Mouse (Mus musculus): Measurements from ENCODE around the gene Ddx27.

Ddx27 gene

DNA sequence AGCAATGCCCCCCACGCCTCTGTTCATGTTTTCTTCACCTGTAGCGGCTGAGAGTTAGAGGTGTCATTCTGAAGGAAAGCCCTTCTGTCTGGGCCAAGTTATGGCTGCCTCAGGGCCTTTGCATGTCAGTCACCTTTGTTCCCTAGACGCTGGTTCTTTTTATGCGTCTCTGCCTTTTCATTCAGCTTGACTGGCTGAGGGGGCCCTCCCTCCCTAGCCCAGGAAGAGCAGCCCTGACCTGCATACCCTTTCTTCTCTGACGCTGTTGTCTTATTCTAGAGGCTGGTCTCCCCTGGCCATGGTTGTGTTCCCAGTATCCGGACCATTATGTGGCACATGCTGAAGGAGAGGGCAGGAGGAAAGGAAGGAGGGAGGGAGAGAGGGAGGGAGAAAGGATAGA lies 66.1 kb downstream of the Ddx27 start:
- DNase-seq (ENCODE audit: extremely low spot score, low read depth, low spot score), result no peak

DNA sequence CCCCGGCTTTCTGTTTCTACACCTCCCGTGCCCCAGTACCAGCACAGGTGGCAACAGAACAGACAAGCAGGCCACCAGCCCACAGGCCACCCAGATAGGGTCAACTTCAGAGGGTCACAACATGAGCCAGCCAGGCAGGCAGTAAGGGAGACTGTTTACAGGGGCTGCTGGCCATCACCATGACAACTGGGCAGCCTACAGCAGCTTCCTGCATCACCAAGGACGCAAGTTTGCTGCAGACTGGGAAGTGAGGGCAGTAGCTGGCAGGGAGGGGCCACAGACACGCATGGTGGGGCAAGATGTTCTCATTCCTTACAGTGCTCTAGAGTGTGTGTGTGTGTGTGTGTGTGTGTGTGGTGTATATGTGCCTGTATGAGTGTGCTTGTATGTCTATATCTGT lies 66.6 kb downstream of the Ddx27 start:
- DNase-seq (ENCODE audit: extremely low spot score, low read depth, low spot score), result no peak
